Mouse (Mus musculus): ENCODE measurements around the gene Gm6763. TPM values are rescaled to one million over a fixed set of nuclear protein-coding genes. Genes with fewer than 3 reads are reported as not detected.
"Not testable (repeated sequence)": the region's sequence is repeated elsewhere in the genome, so short reads cannot be mapped to it uniquely, and the experiment has no call there.

Gene Gm6763
- polyA plus RNA-seq, 2 experiments = not detected

- H3K4me2 ChIP-seq (ENCODE audit: low read depth); H3K27ac ChIP-seq; ATAC-seq (ENCODE audit: insufficient read depth); H3K4me3 ChIP-seq (ENCODE audit: insufficient read depth in 1 of 2, low read depth in 2 of 2, low read length in 2 of 2); DNase-seq (ENCODE audit: low read depth in 3 of 3, low spot score in 3 of 3); H3K36me3 ChIP-seq (replicated peaks; ENCODE audit: control insufficient read depth, insufficient read depth, low read depth); H3K4me1 ChIP-seq (replicated peaks; ENCODE audit: control insufficient read depth in 2 of 2, insufficient read depth in 2 of 2, low read length in 1 of 2); H3K9me3 ChIP-seq (ENCODE audit: control insufficient read depth, low read length); H3K9ac ChIP-seq (replicated peaks); H3K27me3 ChIP-seq (ENCODE audit: control insufficient read depth, insufficient read depth, low read length): not testable (repeated sequence)
- WGBS (ENCODE audit: insufficient replicate concordance) = no CpG with 5 or more reads among the region's 3 CpGs
These were observed 42.4 kb downstream of the Gm6763 start, which contains the start of gene Gm4340 for GRCm38 (mm10) chr10:104193742-104194141. Gene Gm4340, plus strand, starts transcription at chr10:104194042.

Other genes starting within 250 kb of the Gm6763 start
- not detected in 2 replicates for gene Gm21293, start 8.5 kb upstream of the Gm6763 start, polyA plus RNA-seq (2012; rRNA removed)
- not detected in 2 replicates for gene Gm21293, start 8.5 kb upstream of the Gm6763 start, polyA plus RNA-seq (2014; fragmentation: Nextera tagmentation; extraction: Ambion mirVana)
- gene Gm8764, start 8.5 kb downstream of the Gm6763 start, polyA plus RNA-seq (2012; rRNA removed) = not detected in 2 replicates
- not detected in 2 replicates for gene Gm8764, start 8.5 kb downstream of the Gm6763 start, polyA plus RNA-seq (2014; fragmentation: Nextera tagmentation; extraction: Ambion mirVana)
- not detected in 2 replicates for gene Gm21304, start 17.0 kb downstream of the Gm6763 start, polyA plus RNA-seq (2012; rRNA removed)
- not detected in 2 replicates for gene Gm21304, start 17.0 kb downstream of the Gm6763 start, polyA plus RNA-seq (2014; fragmentation: Nextera tagmentation; extraction: Ambion mirVana)
- gene Gm21312, start 25.5 kb downstream of the Gm6763 start, polyA plus RNA-seq (2012; rRNA removed) = not detected in 2 replicates
- not detected in 2 replicates for gene Gm21312, start 25.5 kb downstream of the Gm6763 start, polyA plus RNA-seq (2014; fragmentation: Nextera tagmentation; extraction: Ambion mirVana)
- not detected in 2 replicates for gene Gm20765, start 34.0 kb downstream of the Gm6763 start, polyA plus RNA-seq (2012; rRNA removed)
- gene Gm20765, start 34.0 kb downstream of the Gm6763 start, polyA plus RNA-seq (2014; fragmentation: Nextera tagmentation; extraction: Ambion mirVana) = not detected in 2 replicates
- not detected in 2 replicates for gene Gm4340, start 42.5 kb downstream of the Gm6763 start, polyA plus RNA-seq (2012; rRNA removed)
- not detected in 2 replicates for gene Gm4340, start 42.5 kb downstream of the Gm6763 start, polyA plus RNA-seq (2014; fragmentation: Nextera tagmentation; extraction: Ambion mirVana)

All from liver, embryonic 14.5 days (tissue).